Mouse (Mus musculus) embryonic facial prominence, embryonic 14.5 days (tissue): ENCODE results near the gene Fam126a. TPM values are rescaled to one million over a fixed set of nuclear protein-coding genes. Genes with fewer than 3 reads are reported as not detected.

Experiments
- ATAC-seq: fragments of 200-750 bp; cut with Nextera tagmentation; 2 replicates; pipeline ENCODE4 v1.8.0; 2017; ENCODE audit warnings: low read depth, moderate number of reproducible peaks, moderate TSS enrichment
- DNase-seq: peaks from one replicate; pipeline ENCODE4 v3.0.0-alpha.2; 2015; ENCODE audit warnings: low spot score
- H3K27ac ChIP-seq: fragments of 300-500 bp; sonication (generic); replicated peaks from 2 replicates; pipeline ENCODE4 v1.5.1; 2014; ENCODE audit warnings: low read depth, mild to moderate bottlenecking, low read length, moderate library complexity
- H3K27me3 ChIP-seq: fragments of 300-500 bp; sonication (generic); replicated peaks from 2 replicates; pipeline ENCODE4 v1.6.1; 2014; ENCODE audit warnings: low read length; ENCODE audit not compliant: control insufficient read depth, insufficient read depth
- H3K36me3 ChIP-seq: fragments of 300-500 bp; sonication (generic); 2 replicates; pipeline ENCODE4 v1.6.1; 2014; ENCODE audit warnings: low read length, mixed read lengths; ENCODE audit not compliant: control insufficient read depth, insufficient read depth
- H3K4me1 ChIP-seq: fragments of 300-500 bp; sonication (generic); 2 replicates; pipeline ENCODE4 v1.6.1; 2014; ENCODE audit warnings: antibody characterized with exemption, low read length; ENCODE audit not compliant: control insufficient read depth, insufficient read depth
- H3K4me2 ChIP-seq: fragments of 300-500 bp; sonication (generic); 2 replicates; pipeline ENCODE4 v1.6.1; 2014; ENCODE audit warnings: low read depth, mild to moderate bottlenecking, low read length, moderate library complexity, mixed read lengths
- H3K4me3 ChIP-seq: fragments of 300-500 bp; sonication (generic); 2 replicates; pipeline ENCODE4 v1.5.1; 2014; ENCODE audit warnings: low read depth, mild to moderate bottlenecking, low read length
- H3K9ac ChIP-seq: fragments of 300-500 bp; sonication (generic); 2 replicates; pipeline ENCODE4 v1.6.1; 2014; ENCODE audit warnings: low read depth, mild to moderate bottlenecking, low read length, moderate library complexity, mixed read lengths
- H3K9me3 ChIP-seq: fragments of 300-500 bp; sonication (generic); 2 replicates; pipeline ENCODE4 v1.6.1; 2016; ENCODE audit warnings: low read length; ENCODE audit not compliant: control insufficient read depth
- WGBS: fragments of 180-500 bp; shearing (Covaris S2); extraction: QIAGEN DNeasy Blood & Tissue Kit; methylation state at CpG from one replicate; pipeline ENCODE4 v1.1.7; 2014; 5-methylcytosine and 5-hydroxymethylcytosine counted together
- polyA plus RNA-seq: library from polyadenylated mRNA; unstranded; fragments of >200 nt; fragmentation: Nextera tagmentation; extraction: Ambion mirVana; gene quantifications from 2 replicates; pipeline ENCODE4 v1.2.1, GENCODE M21; 2014

The Fam126a gene
- polyA plus RNA-seq, 1 experiment from 2014 or later, result 40.2 TPM

- H3K27me3 ChIP-seq, result no peaks in the 10 kb centered on the region
- no peaks in the 10 kb centered on the region for H3K36me3 ChIP-seq
- no peak overlapping the region for H3K9ac ChIP-seq
- H3K4me1 ChIP-seq, result 0 out of 2 replicates have a peak, but pooled peaks cover 4% of the 10 kb centered on the region
- no peak overlapping the region for H3K4me3 ChIP-seq
- H3K27ac ChIP-seq, result peak overlapping the region; percentile 67; the same call in 1 of the 2 replicates
- H3K9me3 ChIP-seq, result no peaks in the 10 kb centered on the region
- DNase-seq (peak; percentile 89), ATAC-seq (peak; percentile 77)
- peak overlapping the region; percentile 5; the same call in 1 of the 2 replicates for H3K4me2 ChIP-seq
- 28% methylated on average over 4 of the region's 4 CpGs for WGBS
These were observed 15.6 kb upstream of the Fam126a start for GRCm38 (mm10) chr5:24045998-24046631.

- no peaks in the 10 kb centered on the region for H3K36me3 ChIP-seq
- no peaks in the 10 kb centered on the region for H3K9me3 ChIP-seq
- no peaks in the 10 kb centered on the region for H3K27me3 ChIP-seq
- no peak overlapping the region for H3K9ac ChIP-seq
- DNase-seq (no peak), ATAC-seq (no peak)
- H3K27ac ChIP-seq, result no peak overlapping the region
- 48% methylated on average over 1 of the region's 1 CpGs for WGBS
- no peak overlapping the region for H3K4me3 ChIP-seq
- H3K4me1 ChIP-seq, result 0 out of 2 replicates have a peak, but pooled peaks cover 4% of the 10 kb centered on the region
- no peak overlapping the region for H3K4me2 ChIP-seq
These were observed 13.9 kb upstream of the Fam126a start for GRCm38 (mm10) chr5:24044387-24044786.

- no peak for ATAC-seq
- no peak for DNase-seq
- no peak overlapping the region for H3K4me2 ChIP-seq
- H3K4me3 ChIP-seq, result no peak overlapping the region
- H3K9me3 ChIP-seq, result no peaks in the 10 kb centered on the region
- 86% methylated on average over 2 of the region's 2 CpGs for WGBS
- H3K27me3 ChIP-seq, result no peaks in the 10 kb centered on the region
- no peaks in the 10 kb centered on the region for H3K36me3 ChIP-seq
- H3K27ac ChIP-seq, result no peak overlapping the region
- H3K4me1 ChIP-seq, result 0 out of 2 replicates have a peak, but pooled peaks cover 4% of the 10 kb centered on the region
- no peak overlapping the region for H3K9ac ChIP-seq
These were observed 12.9 kb upstream of the Fam126a start for GRCm38 (mm10) chr5:24043367-24043766.

DNA sequence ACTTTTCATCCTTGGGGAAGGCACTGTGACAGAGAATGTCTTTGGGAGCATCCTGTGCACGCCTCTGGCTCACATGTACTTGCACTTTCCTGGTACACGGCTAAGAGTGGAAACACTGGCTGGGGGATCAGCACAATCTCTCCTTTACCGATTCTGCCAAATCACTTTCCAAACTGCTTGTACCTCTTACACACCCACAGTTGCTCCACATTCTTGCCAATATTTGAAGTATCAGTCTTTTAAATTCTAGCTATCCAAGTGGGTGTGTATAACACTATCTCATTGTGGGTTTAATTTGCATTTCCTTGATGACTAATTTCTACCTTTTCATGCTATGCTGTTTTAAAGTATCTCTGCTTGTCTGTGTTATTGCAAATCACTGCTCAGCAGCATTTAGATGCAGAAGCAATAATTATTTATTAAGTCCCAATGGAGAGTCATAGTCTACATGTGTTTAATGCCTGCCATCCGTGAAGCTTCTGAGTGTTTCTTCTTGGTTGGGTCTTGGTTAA lies 10.9 kb upstream of the Fam126a start:
- no peak overlapping the region for H3K4me3 ChIP-seq
- no peak for ATAC-seq
- 76% methylated on average over 4 of the region's 4 CpGs for WGBS
- H3K9me3 ChIP-seq, result no peaks in the 10 kb centered on the region
- no peak for DNase-seq
- no peaks in the 10 kb centered on the region for H3K36me3 ChIP-seq
- no peak overlapping the region for H3K27ac ChIP-seq
- no peak overlapping the region for H3K4me2 ChIP-seq
- no peak overlapping the region for H3K9ac ChIP-seq
- no peaks in the 10 kb centered on the region for H3K27me3 ChIP-seq
- H3K4me1 ChIP-seq, result no peaks in the 10 kb centered on the region

DNA sequence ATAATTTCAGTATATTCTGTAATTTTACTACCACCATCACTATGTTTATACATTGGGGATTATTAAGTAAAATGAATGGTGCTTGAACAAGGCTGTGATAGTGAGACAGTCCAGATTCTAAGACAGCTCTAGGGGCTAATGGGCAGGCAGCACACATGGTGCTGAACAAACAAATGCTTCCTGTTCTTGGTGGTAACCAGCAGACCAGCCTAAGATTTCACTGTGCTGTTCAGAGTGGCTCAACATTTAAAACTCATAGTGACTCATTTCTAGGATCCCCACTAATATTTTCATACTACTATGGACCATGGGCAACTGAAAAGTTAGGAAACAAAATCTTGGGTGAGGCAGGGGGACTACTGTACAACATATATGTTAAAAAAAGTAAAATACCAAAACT lies 10.1 kb upstream of the Fam126a start:
- no peaks in the 10 kb centered on the region for H3K36me3 ChIP-seq
- H3K9ac ChIP-seq, result no peak overlapping the region
- no peak for ATAC-seq
- H3K27ac ChIP-seq, result no peak overlapping the region
- H3K9me3 ChIP-seq, result no peaks in the 10 kb centered on the region
- no peak for DNase-seq
- no peak overlapping the region for H3K4me3 ChIP-seq
- no peaks in the 10 kb centered on the region for H3K4me1 ChIP-seq
- no peak overlapping the region for H3K4me2 ChIP-seq
- H3K27me3 ChIP-seq, result no peaks in the 10 kb centered on the region

DNA sequence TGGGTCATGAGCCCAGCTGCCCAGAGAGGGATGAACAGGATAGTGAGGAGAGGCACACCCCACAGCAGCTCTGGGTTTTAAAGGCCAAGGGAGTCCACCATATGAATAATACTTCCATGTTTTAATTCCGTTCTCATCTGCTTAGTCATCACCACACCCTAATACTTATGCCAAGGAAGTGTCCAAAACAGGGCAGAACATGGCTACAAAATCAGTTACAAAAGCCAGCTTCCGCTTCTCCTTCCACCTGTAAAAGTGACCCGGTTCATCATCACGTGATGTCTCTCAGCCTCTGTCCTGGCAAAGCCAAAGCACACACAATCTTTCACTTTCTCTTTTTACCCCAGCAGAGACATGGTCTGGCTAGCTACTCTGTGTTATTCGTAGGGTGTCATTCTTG lies 8.9 kb upstream of the Fam126a start:
- WGBS, result 86% methylated on average over 5 of the region's 5 CpGs
- no peak overlapping the region for H3K4me3 ChIP-seq
- H3K27me3 ChIP-seq, result no peaks in the 10 kb centered on the region
- H3K4me1 ChIP-seq, result no peaks in the 10 kb centered on the region
- H3K27ac ChIP-seq, result no peak overlapping the region
- H3K36me3 ChIP-seq, result no peaks in the 10 kb centered on the region
- no peak for DNase-seq
- no peaks in the 10 kb centered on the region for H3K9me3 ChIP-seq
- no peak overlapping the region for H3K4me2 ChIP-seq
- no peak overlapping the region for H3K9ac ChIP-seq
- no peak for ATAC-seq

GRCm38 (mm10) chr5:24038819-24039218 lies 8.3 kb upstream of the Fam126a start:
- no peak overlapping the region for H3K9ac ChIP-seq
- no peak overlapping the region for H3K4me3 ChIP-seq
- DNase-seq, result no peak
- H3K4me1 ChIP-seq, result no peaks in the 10 kb centered on the region
- no peak for ATAC-seq
- no peak overlapping the region for H3K27ac ChIP-seq
- no peak overlapping the region for H3K4me2 ChIP-seq
- H3K27me3 ChIP-seq, result no peaks in the 10 kb centered on the region
- H3K9me3 ChIP-seq, result no peaks in the 10 kb centered on the region
- H3K36me3 ChIP-seq, result no peaks in the 10 kb centered on the region
- WGBS, result 47% methylated on average over 5 of the region's 5 CpGs

DNA sequence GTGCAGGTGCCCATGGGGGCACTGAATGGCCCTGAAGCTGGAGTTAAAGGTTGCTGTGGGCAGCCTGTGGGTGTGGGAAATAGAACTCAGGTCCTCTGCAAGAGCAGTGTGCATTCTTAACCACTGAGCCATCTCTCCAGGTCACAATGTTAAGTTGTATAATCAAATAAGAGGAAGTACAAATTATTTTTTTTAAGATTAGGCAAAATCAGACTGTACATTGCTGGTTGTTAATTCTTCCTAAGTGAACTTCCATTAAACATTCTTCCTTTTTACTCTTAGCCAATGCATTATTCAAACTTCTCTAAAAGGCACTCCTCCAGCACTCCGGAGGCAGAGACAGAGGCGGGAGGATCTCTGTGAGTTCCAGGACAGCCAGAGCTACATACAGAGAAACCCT lies 7.7 kb upstream of the Fam126a start:
- ATAC-seq (no peak), DNase-seq (no peak)
- Histone ChIP-seq H3K36me3 (no peaks in the 10 kb centered on the region), H3K4me3 (no peak overlapping the region), H3K9ac (no peak overlapping the region), H3K4me2 (no peak overlapping the region), H3K27ac (no peak overlapping the region), H3K9me3 (no peaks in the 10 kb centered on the region), H3K27me3 (no peaks in the 10 kb centered on the region), H3K4me1 (no peaks in the 10 kb centered on the region)
- 86% methylated on average over 2 of the region's 2 CpGs for WGBS

- H3K27me3 ChIP-seq, result no peaks in the 10 kb centered on the region
- ATAC-seq (no peak), DNase-seq (peak; percentile 50)
- no peak overlapping the region for H3K4me3 ChIP-seq
- H3K9ac ChIP-seq, result no peak overlapping the region
- no peaks in the 10 kb centered on the region for H3K9me3 ChIP-seq
- H3K4me2 ChIP-seq, result no peak overlapping the region
- no peaks in the 10 kb centered on the region for H3K4me1 ChIP-seq
- 66% methylated on average over 6 of the region's 6 CpGs for WGBS
- H3K36me3 ChIP-seq, result no peaks in the 10 kb centered on the region
- H3K27ac ChIP-seq, result no peak overlapping the region
These were observed 6.2 kb upstream of the Fam126a start for GRCm38 (mm10) chr5:24036731-24037130.
